Mouse (Mus musculus) c-Kit-positive CD71-positive TER-119-negative erythroid progenitor cells, embryonic 14.5 days (primary cell): ENCODE measurements around the gene Rragb.
A peak's percentile ranks its signal among the peaks of the same experiment; 100 is the strongest.
"Not testable (repeated sequence)": the region's sequence is repeated elsewhere in the genome, so short reads cannot be mapped to it uniquely, and the experiment has no call there.

Experiments
- DNase-seq: peaks from one replicate; pipeline ENCODE4 v3.0.0-alpha.2; 2013; ENCODE audit warnings: low read depth

Rragb gene

GRCm38 (mm10) chrX:153139734-153140515 is at the start of gene Rragb:
Rragb (plus strand) TSS chrX:153139981.
- DNase-seq, result peak; percentile 44

- no peak for DNase-seq
These were observed 21.3 kb upstream of the Rragb start, which contains the start of gene Foxr2 for GRCm38 (mm10) chrX:153118486-153118885. Foxr2 (plus strand) TSS chrX:153118786.

GRCm38 (mm10) chrX:153119013-153119412 is 20.8 kb upstream of the Rragb start:
- DNase-seq, result no peak

GRCm38 (mm10) chrX:153142656-153143055 is 2.9 kb downstream of the Rragb start:
- no peak for DNase-seq

GRCm38 (mm10) chrX:153151766-153152165 is 12.0 kb downstream of the Rragb start:
- no peak for DNase-seq

- DNase-seq, result peak; percentile 3
These were observed 15.5 kb downstream of the Rragb start for GRCm38 (mm10) chrX:153155322-153155721.

GRCm38 (mm10) chrX:153174786-153175185 is 35.0 kb downstream of the Rragb start:
- DNase-seq, result peak; percentile 11

GRCm38 (mm10) chrX:153182221-153182620 is 42.4 kb downstream of the Rragb start:
- DNase-seq, result no peak

- DNase-seq, result not testable (repeated sequence)
These were observed 59.4 kb downstream of the Rragb start for GRCm38 (mm10) chrX:153199185-153199584.

GRCm38 (mm10) chrX:153211101-153211500 is 71.3 kb downstream of the Rragb start:
- DNase-seq, result no peak
